17 mouse cellular contexts compared by ENCODE assay signal in the genomic region with DNA sequence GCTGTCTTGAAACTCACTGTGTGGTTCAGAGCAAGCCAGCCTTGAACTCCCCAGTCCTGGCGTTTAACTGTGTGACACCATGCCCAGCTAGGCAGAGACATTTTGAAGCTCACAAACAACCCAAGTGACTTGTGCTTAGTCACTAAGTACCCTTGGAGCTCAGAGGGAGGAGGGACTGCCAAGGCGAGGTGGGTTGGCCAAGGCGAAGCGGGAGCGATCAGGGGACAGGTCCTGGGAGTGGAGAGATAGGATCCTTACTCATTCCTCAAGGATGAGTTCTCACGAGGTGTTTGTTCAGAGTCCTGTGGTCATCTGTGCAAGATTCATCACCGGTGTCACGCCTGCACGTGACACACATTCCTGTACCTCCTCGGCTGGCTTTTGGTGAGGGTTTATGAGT.
"Had no signal": no experiment of that assay in that cellular context is flagged by ENCODE, and none has a peak within 500 bp of the region (broad histone marks: within the 10 kb centered on the region; RNA-seq: fewer than 3 reads in every experiment).

No protein-coding gene starts in this region.

- H3K4me3 ChIP-seq: kidney, embryonic 15.5 days; limb, embryonic 12.5 days; limb, embryonic 15.5 days; lung, embryonic 15.5 days had no signal

- DNase-seq: kidney, postnatal 10 days; kidney, postnatal 36 days; left cerebral cortex, postnatal 4 days; liver, postnatal 0 days; lung, postnatal 14 days; lung, postnatal 4 days; midbrain, embryonic 14.5 days; right cerebral cortex, postnatal 4 days; thymus, adult 2 months; thymus, postnatal 14 days; thymus, postnatal 4 days had no signal

- H3K27ac ChIP-seq: kidney, embryonic 15.5 days; limb, embryonic 12.5 days; limb, embryonic 15.5 days; liver, embryonic 14.5 days; lung, embryonic 15.5 days; stomach, postnatal 0 days had no signal
